Mouse (Mus musculus) heart, postnatal 0 days (tissue): ENCODE results near the gene Degs2. TPM values are rescaled to one million over a fixed set of nuclear protein-coding genes. Genes with fewer than 3 reads are reported as not detected.
"Not testable (repeated sequence)": the region's sequence is repeated elsewhere in the genome, so short reads cannot be mapped to it uniquely, and the experiment has no call there.

Source experiments
- ATAC-seq: fragments of 200-750 bp; cut with Nextera tagmentation; 2 replicates; pipeline ENCODE4 v1.8.0; 2017; ENCODE audit warnings: low read depth, moderate number of reproducible peaks, moderate library complexity; ENCODE audit not compliant: insufficient read depth
- DNase-seq: peaks from one replicate; pipeline ENCODE4 v3.0.0-alpha.2; 2016; ENCODE audit warnings: low spot score
- H3K27ac ChIP-seq: fragments of 300-500 bp; sonication (generic); 2 replicates; pipeline ENCODE4 v1.5.1; 2014; ENCODE audit warnings: low read depth, mild to moderate bottlenecking
- H3K27me3 ChIP-seq: fragments of 300-500 bp; sonication (generic); 2 replicates; pipeline ENCODE4 v1.6.1; 2014; ENCODE audit warnings: low read length, mixed read lengths; ENCODE audit not compliant: control insufficient read depth, insufficient read depth
- H3K36me3 ChIP-seq: fragments of 300-500 bp; sonication (generic); replicated peaks from 2 replicates; pipeline ENCODE4 v1.6.1; 2014; ENCODE audit warnings: low read length, mixed read lengths; ENCODE audit not compliant: control insufficient read depth, insufficient read depth
- H3K4me1 ChIP-seq: fragments of 300-500 bp; sonication (generic); 2 replicates; pipeline ENCODE4 v1.6.1; 2014; ENCODE audit warnings: antibody characterized with exemption; ENCODE audit not compliant: control insufficient read depth, insufficient read depth
- H3K4me2 ChIP-seq: fragments of 300-500 bp; sonication (generic); 2 replicates; pipeline ENCODE4 v1.6.1; 2014; ENCODE audit warnings: low read depth, mild to moderate bottlenecking, low read length, moderate library complexity
- H3K4me3 ChIP-seq: fragments of 300-500 bp; sonication (generic); 2 replicates; pipeline ENCODE4 v1.5.1; 2014; ENCODE audit warnings: low read depth, low read length
- H3K9ac ChIP-seq: fragments of 300-500 bp; sonication (generic); replicated peaks from 2 replicates; pipeline ENCODE4 v1.6.1; 2014; ENCODE audit warnings: low read depth, low read length, mixed read lengths
- H3K9me3 ChIP-seq: fragments of 300-500 bp; sonication (generic); replicated peaks from 2 replicates; pipeline ENCODE4 v1.6.1; 2016; ENCODE audit warnings: low read length; ENCODE audit not compliant: control insufficient read depth
- CTCF ChIP-seq: IDR thresholded peaks from 2 replicates; pipeline ENCODE4 v1.5.1; 2016; ENCODE audit warnings: antibody characterized with exemption, control low read depth, low read depth
- EP300 ChIP-seq: IDR thresholded peaks from 2 replicates; pipeline ENCODE4 v1.6.1; 2016; ENCODE audit warnings: antibody characterized with exemption, low read depth
- WGBS: fragments of 180-500 bp; shearing (Covaris S2); extraction: QIAGEN DNeasy Blood & Tissue Kit; methylation state at CpG from one replicate; pipeline ENCODE4 v1.1.7; 2014; 5-methylcytosine and 5-hydroxymethylcytosine counted together
- polyA plus RNA-seq: library from polyadenylated mRNA; unstranded; fragments of >200 nt; fragmentation: Nextera tagmentation; extraction: Ambion mirVana; gene quantifications from 2 replicates; pipeline ENCODE4 v1.2.1, GENCODE M21; 2015
- total RNA-seq: library from RNA; depleted of rRNA; stranded (reverse); fragments of >200 nt; gene quantifications from 2 replicates; pipeline ENCODE4 v1.2.3, GENCODE M21; 2014; ENCODE audit warnings: low replicate concordance

Gene Degs2
- total and polyA plus RNA-seq, 2 experiments from 2014 or later: 0.12 to 2.3 TPM

DNA sequence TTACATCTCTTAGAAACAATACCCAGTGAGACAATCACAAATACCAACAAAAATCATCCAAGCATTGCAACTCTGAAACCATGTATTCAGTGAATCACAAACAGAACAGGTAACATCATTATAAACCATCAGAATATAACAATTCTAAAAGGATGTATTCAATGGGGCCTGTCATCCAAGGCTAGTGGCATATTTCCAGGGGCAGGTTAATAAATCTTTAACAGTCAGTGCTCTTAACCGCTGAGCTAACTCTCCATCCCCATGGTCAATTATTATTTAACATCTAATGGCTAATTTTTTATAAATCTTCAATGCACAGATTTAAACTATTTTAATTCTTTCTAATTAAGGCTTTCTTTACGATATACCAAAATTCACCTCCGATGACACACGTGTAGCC, 20.3 kb upstream of the Degs2 start:
- Histone ChIP-seq H3K9ac (no peak overlapping the region), H3K27ac (no peak overlapping the region), H3K36me3 (no peaks in the 10 kb centered on the region), H3K27me3 (no peaks in the 10 kb centered on the region), H3K4me2 (no peak overlapping the region), H3K4me1 (no peaks in the 10 kb centered on the region), H3K4me3 (no peak overlapping the region), H3K9me3 (no peaks in the 10 kb centered on the region)
- TF ChIP-seq EP300 (no peak), CTCF (no peak)
- DNase-seq: no peak
- 88% methylated on average over 4 of the region's 4 CpGs for WGBS
- no peak for ATAC-seq

DNA sequence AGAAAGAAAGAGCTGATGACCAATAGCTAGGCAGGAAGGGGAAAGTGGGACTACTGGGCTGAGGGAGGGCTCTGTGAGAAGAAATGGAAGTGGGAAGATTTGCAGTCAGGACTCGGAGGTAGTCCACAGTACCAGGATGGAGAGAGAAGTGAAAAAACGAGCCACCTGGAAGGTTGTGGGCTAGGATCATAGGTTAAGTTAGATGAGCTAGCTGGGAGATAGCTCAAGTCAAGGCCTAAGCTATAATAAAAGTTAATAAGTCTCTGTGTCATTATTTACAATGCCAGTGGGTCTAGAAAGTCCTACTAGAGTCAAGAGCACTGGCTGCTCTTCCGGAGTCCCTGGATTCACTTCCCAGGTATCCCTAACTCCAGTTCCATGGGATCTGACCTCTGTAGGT, 16.4 kb upstream of the Degs2 start:
- no peak overlapping the region for H3K4me2 ChIP-seq
- ATAC-seq: no peak
- no peaks in the 10 kb centered on the region for H3K36me3 ChIP-seq
- H3K4me1 ChIP-seq: no peaks in the 10 kb centered on the region
- no peak overlapping the region for H3K27ac ChIP-seq
- no peaks in the 10 kb centered on the region for H3K9me3 ChIP-seq
- 83% methylated on average over 3 of the region's 3 CpGs for WGBS
- DNase-seq: no peak
- no peak overlapping the region for H3K4me3 ChIP-seq
- TF ChIP-seq EP300 (no peak), CTCF (no peak)
- no peak overlapping the region for H3K9ac ChIP-seq
- no peaks in the 10 kb centered on the region for H3K27me3 ChIP-seq

- DNase-seq (no peak), ATAC-seq (no peak)
- Histone ChIP-seq H3K27me3 (no peaks in the 10 kb centered on the region), H3K9ac (no peak overlapping the region), H3K4me2 (no peak overlapping the region), H3K4me1 (no peaks in the 10 kb centered on the region), H3K36me3 (no peaks in the 10 kb centered on the region), H3K27ac (no peak overlapping the region), H3K4me3 (no peak overlapping the region), H3K9me3 (no peaks in the 10 kb centered on the region)
- TF ChIP-seq CTCF: no peak
- TF ChIP-seq EP300: no peak
- WGBS: 74% methylated on average over 5 of the region's 5 CpGs
Observed at GRCm38 (mm10) chr12:108715854-108716253, 13.7 kb upstream of the Degs2 start.

DNA sequence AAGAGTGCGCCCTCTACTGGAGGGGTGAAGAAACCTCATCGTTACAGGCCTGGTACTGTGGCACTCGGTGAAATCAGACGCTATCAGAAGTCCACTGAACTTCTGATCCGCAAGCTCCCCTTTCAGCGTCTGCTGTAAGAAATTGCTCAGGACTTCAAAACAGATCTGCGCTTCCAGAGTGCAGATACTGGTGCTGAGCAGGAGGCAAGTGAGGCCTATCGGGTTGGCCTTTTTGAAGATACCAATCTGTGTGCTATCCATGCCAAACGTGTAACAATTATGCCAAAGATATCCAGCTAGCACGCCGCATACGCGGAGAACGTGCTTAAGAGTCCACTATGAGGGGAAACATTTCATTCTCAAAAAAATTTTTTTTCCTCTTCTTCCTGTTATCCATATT, 11.9 kb upstream of the Degs2 start:
- not testable (repeated sequence) for H3K9ac ChIP-seq, H3K4me1 ChIP-seq, H3K27ac ChIP-seq, H3K4me2 ChIP-seq, H3K27me3 ChIP-seq, H3K4me3 ChIP-seq, ATAC-seq, DNase-seq, H3K9me3 ChIP-seq, H3K36me3 ChIP-seq
- WGBS: 90% methylated on average over 14 of the region's 14 CpGs

GRCm38 (mm10) chr12:108712481-108712880, 10.4 kb upstream of the Degs2 start:
- ATAC-seq (no peak), DNase-seq (no peak)
- no peaks in the 10 kb centered on the region for H3K9me3 ChIP-seq
- H3K27ac ChIP-seq: no peak overlapping the region
- H3K4me2 ChIP-seq: no peak overlapping the region
- WGBS: 58% methylated on average over 4 of the region's 4 CpGs
- no peaks in the 10 kb centered on the region for H3K27me3 ChIP-seq
- H3K36me3 ChIP-seq: no peaks in the 10 kb centered on the region
- H3K4me3 ChIP-seq: no peak overlapping the region
- H3K9ac ChIP-seq: no peak overlapping the region
- TF ChIP-seq CTCF: no peak
- no peak for TF ChIP-seq EP300
- no peaks in the 10 kb centered on the region for H3K4me1 ChIP-seq

DNA sequence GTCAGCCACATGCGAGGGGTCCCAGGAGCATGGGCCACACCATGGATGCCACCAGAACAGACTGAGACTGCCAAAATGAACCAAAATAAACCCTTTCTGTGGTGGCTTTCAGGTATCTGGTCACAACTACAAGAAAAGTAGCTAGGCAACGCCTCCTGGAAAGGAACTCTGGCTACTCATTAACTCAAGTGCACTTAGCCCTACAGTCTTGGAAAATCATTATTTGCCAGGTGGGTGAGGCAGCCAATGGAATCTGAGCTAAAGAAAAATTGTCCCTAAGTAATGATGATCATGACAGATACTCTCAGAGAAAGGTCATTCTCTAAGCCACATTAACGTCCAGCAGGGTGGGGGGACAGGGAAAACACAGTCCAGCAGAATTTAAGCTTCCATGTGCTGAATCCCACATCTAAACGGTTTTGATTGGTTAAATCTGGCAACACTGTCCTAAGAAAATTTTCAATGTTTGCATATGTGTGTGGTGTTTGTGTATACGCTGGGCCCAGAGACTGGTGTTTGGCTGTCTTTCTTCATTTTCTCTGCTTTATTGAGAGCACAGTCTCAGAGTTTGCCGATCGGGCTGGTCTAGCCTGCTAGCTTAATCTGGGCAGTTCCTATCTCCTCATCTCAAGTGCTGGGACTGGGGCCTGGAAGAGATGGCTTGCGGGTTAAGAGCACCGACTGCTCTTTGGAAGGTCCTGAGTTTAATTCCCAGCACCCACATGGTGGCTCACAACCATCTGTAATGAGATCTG, 8.9 kb upstream of the Degs2 start:
- DNase-seq: no peak
- H3K4me2 ChIP-seq: no peak overlapping the region

More for the DNA sequence above, 8.9 kb upstream of the Degs2 start:
- no peaks in the 10 kb centered on the region for H3K36me3 ChIP-seq
- no peak overlapping the region for H3K4me3 ChIP-seq
- H3K9me3 ChIP-seq: no peaks in the 10 kb centered on the region
- TF ChIP-seq EP300 (no peak), CTCF (no peak)
- WGBS: 80% methylated on average over 9 of the region's 9 CpGs
- no peak overlapping the region for H3K27ac ChIP-seq
- H3K4me1 ChIP-seq: no peaks in the 10 kb centered on the region
- no peaks in the 10 kb centered on the region for H3K27me3 ChIP-seq
- no peak overlapping the region for H3K9ac ChIP-seq
- ATAC-seq: no peak
